Mouse (Mus musculus): ENCODE measurements around the gene Patj.

The Patj gene

GRCm38 (mm10) chr4:98509939-98510338, 114.4 kb downstream of the Patj start:
- DNase-seq (ENCODE audit: low spot score in 2 of 2) = no peak

- DNase-seq (ENCODE audit: low spot score in 2 of 2) = no peak
These were observed 115.7 kb downstream of the Patj start for GRCm38 (mm10) chr4:98511296-98511695.

DNA sequence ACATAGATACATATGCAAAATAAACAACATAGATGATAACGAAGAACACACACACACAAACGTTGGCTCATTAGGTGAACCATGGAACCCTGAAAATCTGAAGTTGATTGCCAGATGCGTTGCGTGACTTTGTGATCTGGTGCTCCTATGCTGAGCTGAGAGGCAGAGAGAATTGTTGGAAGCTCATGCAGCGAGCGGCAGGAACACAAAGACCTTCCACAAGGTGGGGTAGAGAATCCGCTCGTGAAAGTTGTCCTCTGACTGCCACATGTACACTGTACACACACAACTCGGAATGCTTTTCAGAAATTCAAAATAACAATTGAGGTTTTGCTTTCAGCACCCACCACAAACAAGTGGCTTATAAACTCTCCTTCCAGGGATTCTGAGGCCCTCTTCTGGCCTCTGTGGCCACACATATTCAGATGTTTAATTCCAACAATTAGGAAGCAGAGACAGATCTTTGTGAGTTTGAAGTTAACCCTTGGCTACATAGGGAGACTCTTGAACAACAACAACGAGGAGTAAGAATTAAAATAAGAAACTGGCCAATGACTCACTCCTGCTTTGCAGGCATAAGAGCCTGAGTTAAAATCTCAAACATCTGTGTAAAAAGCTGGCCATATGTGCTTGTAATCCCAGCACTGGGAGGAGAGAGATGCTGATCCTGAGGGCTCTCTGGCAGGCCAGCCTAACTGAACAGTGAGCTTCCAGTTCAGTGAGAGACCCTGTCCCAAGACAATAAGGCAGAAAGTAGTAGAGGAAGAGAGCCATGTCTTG, 116.6 kb downstream of the Patj start:
- DNase-seq (ENCODE audit: low spot score in 2 of 2) = no peak

GRCm38 (mm10) chr4:98520492-98520891, 124.9 kb downstream of the Patj start:
- no peak for DNase-seq (ENCODE audit: low spot score in 2 of 2)

DNA sequence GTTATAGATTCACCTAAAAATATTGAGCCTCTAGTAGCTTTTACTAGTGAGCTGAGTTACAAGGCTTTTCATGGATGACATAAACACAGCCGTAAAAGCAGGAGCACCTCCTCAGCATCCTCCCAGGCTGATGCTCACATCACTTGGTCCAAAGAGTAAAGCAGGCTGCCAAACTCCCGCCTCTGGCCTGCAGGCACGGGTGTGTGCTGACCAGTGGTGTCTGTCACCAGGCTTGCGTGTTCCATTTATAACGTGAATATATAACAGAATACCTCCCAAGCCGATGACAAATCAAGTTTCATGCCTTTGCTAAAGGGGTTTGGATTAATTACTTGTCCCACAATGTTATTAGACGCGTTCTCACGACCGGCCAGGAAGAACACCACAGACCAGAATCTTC, 128.9 kb downstream of the Patj start:
- no peak for DNase-seq (ENCODE audit: low spot score in 2 of 2)

GRCm38 (mm10) chr4:98535446-98535845, 139.9 kb downstream of the Patj start:
- DNase-seq (ENCODE audit: low spot score in 2 of 2) = no peak

- DNase-seq (ENCODE audit: low spot score in 2 of 2) = no peak
These were observed 146.0 kb downstream of the Patj start for GRCm38 (mm10) chr4:98541591-98541990.

DNA sequence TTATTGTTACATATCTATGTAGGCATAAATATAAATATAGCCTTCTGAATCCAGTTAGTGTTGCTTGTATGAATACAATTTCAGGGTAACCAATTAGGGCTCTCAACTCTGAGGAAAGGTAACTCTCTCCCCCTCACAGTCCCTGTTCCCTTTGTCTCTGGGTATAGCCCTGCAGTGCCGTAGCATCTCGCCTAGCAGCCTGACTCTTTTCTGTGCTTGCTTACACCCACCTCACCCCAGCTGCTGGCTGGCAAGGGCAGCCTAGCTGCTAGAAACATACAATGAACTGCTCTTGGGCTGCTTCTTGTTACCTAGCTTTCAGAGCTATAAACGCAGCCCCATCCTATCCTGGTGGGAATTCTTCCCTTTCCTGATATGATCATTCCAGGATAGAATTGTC, 147.4 kb downstream of the Patj start:
- DNase-seq (ENCODE audit: low spot score in 2 of 2) = no peak

DNA sequence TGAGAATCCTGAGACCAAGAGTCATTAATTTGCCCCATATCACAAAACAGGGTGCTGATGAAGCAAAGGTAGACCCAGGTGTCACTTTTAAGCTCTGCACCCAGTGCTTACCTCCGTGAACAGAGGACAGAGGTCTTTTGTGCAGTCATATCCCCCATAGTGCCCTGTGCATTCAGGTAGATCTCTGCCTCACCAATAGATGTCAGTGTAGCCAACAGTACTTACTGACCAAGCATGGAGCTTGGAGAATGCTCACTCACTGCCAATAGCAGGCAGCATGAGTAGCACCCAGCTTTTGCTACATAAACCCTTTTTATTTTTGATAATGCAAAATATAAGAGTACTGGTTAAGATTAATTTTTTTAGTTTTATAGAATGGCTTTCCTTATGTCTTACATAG, 149.8 kb downstream of the Patj start:
- no peak for DNase-seq (ENCODE audit: low spot score in 2 of 2)

GRCm38 (mm10) chr4:98546456-98547176, 151.0 kb downstream of the Patj start:
- DNase-seq (ENCODE audit: low spot score in 2 of 2) = no peak

DNA sequence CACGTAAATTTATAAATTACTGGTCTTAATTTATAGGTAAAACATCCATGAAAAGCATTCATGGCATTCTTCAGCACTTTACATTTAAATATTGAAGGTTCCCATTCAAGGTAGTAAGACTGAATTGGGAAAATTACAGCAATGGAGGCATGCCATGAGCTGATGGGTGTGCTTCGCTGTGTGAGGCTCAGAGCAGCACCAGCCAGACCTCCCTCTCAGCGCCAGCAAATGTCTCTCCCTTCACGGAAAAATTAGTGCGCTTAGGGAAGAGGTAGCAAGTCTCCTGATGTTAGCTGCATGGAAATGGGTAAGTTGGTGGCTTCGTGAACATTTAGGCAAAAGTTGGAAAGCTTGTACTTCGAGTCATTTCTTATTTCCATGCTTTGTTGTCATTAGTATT, 153.9 kb downstream of the Patj start:
- no peak for DNase-seq (ENCODE audit: low spot score in 2 of 2)

- DNase-seq (ENCODE audit: low spot score in 2 of 2) = no peak
These were observed 154.5 kb downstream of the Patj start for GRCm38 (mm10) chr4:98550116-98550515.

GRCm38 (mm10) chr4:98555666-98556065, 160.1 kb downstream of the Patj start:
- no peak for DNase-seq (ENCODE audit: low spot score in 2 of 2)

DNA sequence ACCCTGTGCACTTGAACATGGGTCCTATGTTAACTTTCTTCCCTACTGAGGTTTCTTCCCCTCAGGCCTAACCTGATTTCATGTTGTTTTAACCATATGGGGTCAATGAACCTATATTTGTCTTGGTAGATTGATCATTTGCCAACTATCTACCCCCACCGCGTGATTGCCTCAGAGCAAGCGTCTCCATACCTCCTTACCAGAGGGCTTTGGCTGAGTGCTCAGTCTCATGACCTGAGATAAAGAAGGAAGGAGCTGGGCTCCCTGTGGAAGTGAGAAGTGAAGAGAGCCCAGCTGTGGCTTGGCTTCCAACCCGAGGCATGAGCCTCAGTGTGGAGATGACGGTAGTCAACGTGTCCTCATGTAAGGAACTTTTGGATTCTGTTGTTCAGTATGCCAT, 160.9 kb downstream of the Patj start:
- no peak for DNase-seq (ENCODE audit: low spot score in 2 of 2)

GRCm38 (mm10) chr4:98557192-98557591, 161.6 kb downstream of the Patj start:
- DNase-seq (ENCODE audit: low spot score in 2 of 2) = no peak

- DNase-seq (ENCODE audit: low spot score in 2 of 2) = no peak
These were observed 164.7 kb downstream of the Patj start for GRCm38 (mm10) chr4:98560196-98560830.

DNA sequence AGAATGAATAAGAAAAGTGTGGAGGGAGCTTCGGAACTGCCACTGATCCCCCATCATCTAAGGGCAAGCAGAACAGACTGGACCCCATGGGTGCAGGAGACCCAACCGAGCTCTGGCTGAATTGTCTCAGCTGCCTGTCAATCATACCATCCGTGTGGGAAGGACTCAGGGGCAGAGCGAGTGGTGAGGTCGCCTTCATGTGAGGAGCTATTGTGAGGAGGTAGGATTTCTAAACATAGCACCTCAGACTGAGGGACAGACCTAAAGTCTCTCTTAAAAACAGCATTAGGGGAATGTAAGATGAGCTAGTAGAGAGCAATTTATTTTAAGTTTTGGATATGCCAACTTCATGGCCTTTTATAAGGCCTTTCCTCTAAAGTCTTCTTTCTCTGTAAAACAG, 167.5 kb downstream of the Patj start:
- no peak for DNase-seq (ENCODE audit: low spot score in 2 of 2)

DNA sequence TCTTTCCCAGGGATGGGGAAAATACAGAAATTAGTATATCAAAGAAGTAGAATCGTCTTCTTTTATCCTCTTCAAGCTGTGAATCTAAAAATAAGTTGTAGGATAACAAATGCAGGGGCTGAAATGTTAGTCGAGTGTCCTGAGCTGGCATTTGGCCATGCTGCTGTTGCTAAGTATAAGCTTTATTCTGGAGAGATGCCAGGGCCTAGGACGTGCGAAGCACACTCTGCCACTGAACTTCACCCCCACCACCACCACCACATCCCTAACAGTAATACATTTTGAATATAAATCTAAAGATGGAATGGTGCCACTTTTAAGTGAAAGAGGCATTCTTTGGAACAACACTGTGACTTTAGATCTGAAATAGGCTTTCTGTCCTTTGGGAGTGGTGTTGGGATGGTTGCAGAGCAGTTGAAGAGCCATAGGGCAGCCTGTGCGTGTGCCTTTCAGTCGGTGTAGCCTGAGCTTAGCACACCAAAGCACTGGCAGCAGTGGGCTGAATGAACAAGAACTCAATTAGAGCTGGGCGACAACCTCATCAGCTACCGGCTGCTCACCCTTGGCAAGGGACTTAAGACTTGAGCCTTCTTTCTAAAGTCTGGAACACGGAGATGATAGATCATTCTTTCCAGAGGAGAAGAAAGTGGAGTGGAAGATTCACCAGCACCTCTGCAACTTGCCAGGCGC, 168.1 kb downstream of the Patj start:
- no peak for DNase-seq (ENCODE audit: low spot score in 2 of 2)

DNA sequence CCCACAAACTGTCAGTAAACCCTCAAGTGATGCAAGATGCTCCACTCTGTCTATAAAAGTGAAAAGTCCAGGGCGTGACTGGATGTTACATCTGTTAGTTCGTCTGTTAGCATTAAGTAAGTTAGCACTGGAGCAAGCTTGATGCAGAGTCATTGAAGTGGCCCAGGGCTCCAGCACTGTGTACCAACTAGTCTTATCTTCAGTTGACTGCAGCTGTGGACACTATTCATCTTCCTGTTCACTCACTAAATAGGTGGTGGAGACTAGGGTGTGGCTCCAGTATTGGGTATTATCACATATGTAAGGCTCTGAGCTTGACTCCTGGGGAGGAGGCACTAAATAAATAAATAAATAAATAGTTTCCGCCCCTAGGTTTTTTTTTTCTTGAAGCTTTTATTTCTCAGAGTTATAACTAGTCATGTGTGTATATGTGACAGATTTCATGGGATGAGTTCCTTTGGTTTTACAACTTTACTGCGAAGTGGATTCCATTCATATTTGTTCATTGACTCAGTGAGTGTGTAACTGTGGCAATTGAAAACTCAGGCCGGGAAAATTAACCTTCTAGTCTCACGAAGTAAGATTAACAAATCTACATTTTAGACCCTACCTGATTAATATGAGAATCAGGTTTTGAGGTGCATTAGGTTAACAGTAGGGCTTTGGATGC, 168.7 kb downstream of the Patj start:
- DNase-seq (ENCODE audit: low spot score in 2 of 2) = no peak

- DNase-seq (ENCODE audit: low spot score in 2 of 2) = no peak
These were observed 171.2 kb downstream of the Patj start for GRCm38 (mm10) chr4:98566741-98567140.

- DNase-seq (ENCODE audit: low spot score in 2 of 2) = no peak
These were observed 171.9 kb downstream of the Patj start for GRCm38 (mm10) chr4:98567457-98567856.

DNA sequence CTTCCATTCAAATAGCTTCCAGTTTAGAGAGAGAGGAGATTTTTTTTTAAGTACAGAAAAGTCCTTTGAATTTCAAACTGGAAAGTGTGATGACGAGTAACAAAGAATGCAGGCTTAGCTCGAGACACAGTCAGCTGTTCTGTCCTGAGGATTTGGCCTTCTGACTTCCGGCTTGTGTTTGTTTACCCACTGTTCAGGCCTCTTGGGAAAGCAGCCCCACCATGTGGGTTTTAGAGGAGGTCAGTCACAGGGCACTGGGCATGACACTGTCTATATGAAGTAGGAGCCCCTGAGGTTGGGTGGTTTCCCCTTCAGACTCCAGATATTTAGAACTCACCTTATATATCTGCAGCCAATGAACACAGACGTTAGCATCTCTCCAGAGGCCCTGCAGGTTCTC, 174.3 kb downstream of the Patj start:
- no peak for DNase-seq (ENCODE audit: low spot score in 2 of 2)
